Mouse (Mus musculus) left cerebral cortex, adult 8-10 months (tissue): ENCODE measurements around the gene Gm10097. TPM values are rescaled to one million over a fixed set of nuclear protein-coding genes. Genes with fewer than 3 reads are reported as not detected.

ENCODE experiments used
- DNase-seq, 2 experiments: peaks; one replicate each; pipeline ENCODE4 v3.0.0; 2022; ENCODE audit warnings: low spot score in 2 of 2
- total RNA-seq, 4 experiments: library from RNA; stranded (reverse); gene quantifications; 2 replicates each; pipeline ENCODE4 v1.2.4; 2022

Gene Gm10097
- total RNA-seq, 4 experiments from 2014 or later, result not detected

DNA sequence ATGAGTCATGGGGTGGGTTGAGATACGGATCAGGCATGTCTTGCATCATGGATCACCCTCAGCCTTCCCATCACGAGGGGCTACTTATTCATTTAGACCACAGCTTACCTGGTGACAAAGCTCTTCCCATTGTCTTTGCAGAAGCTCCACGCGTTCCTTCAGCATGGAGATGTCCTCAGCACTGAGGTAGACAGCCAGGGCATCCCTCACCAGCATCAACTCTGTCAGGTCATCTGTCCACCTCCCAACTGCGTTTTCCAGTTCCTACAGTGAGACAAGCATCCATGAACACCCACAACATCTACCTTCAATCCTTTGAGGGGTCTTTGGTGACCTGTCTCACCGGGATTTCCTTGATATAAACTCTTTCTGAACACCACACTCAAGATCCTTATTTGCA is 14.7 kb downstream of the Gm10097 start:
- DNase-seq, result no peak

GRCm38 (mm10) chr10:5085792-5086191 is 16.8 kb downstream of the Gm10097 start:
- no peak for DNase-seq

- DNase-seq, result no peak
Observed at GRCm38 (mm10) chr10:5086329-5086728, 17.3 kb downstream of the Gm10097 start.

- DNase-seq, result no peak
Observed at GRCm38 (mm10) chr10:5087336-5087735, 18.3 kb downstream of the Gm10097 start.

- DNase-seq, result no peak
Observed at GRCm38 (mm10) chr10:5089133-5089532, 20.1 kb downstream of the Gm10097 start.

GRCm38 (mm10) chr10:5096996-5097753 is 28.2 kb downstream of the Gm10097 start:
- peak in 1 of 2 experiments; percentile 22 for DNase-seq

- DNase-seq, result no peak
Observed at GRCm38 (mm10) chr10:5097754-5098137, 28.8 kb downstream of the Gm10097 start.

DNA sequence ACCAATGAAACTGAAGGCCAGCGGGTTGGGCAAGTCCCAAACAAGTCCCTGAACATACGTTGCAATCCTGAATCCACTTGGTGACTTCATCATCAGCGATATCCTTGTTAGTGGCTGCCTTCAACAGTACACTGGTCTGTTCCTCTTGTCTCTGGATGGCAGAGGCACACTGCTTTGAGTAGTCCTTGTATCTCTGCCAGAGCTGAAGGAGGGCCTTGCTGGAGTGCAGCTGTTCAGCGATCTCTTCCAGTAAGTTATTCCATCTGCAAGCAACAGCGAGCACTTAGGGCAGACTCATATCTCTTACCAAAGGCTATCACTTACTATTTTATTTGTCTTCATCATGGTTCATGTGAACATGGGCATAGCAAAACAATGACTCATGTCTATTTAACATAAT is 41.8 kb downstream of the Gm10097 start:
- DNase-seq, result no peak

GRCm38 (mm10) chr10:5116155-5116554 is 47.2 kb downstream of the Gm10097 start:
- no peak for DNase-seq

DNA sequence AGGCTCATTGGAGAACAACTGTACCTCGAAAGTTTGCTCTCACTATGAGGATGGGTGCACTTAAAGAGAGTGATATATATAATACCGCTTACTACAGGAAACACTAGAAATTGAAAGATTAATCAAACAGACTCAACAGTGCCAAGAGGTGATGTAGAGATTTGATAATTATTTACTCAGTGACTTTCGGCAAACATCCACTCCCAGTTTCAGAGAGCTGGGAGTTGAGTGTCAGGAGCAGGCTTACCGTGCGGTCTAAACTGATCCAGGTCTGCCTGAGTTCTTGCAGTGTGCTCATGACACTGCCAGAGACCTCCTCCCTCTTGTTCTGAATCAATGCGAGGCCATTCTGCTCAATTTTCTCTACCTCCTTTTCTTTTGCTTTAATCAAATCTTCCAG is 47.7 kb downstream of the Gm10097 start:
- no peak for DNase-seq
